ENCODE assay signal across 18 mouse cellular contexts in the genomic region with DNA sequence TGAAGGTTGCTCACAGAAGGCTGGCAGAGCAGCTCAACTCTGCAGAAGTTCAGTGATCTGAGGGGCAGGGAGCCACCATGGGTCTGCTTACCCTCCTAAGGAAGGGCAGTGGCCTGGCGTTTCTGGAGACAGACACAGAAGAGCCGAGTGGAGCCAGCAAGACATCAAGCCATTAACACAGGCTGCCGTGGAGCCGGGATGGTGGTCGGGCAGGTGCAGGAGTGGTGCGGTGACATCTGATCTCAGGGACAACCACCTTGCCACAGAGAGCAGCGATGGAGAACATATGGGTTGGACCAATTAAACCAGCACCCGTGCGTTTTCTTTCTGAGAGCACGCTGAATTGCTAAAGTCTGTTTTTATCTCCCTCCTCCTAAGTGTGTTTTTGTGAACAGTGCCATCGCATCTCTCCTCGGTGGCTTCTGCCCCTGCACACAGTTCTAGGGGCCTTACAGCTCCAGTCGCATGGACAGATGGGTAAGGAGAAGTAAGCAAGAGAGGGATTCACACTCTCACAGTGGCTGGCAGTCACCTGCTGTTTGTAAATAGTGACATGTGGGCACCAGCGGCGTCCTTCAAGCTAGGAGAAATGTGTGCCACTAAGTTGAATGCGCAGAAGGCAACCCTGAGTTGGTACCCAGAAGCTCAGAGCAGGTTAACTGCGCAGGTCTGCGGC.
DNase-seq lines count a peak whose midpoint lies in the region; ATAC-seq and TF ChIP-seq lines count a peak whose summit lies in the region.
"Had no signal": no experiment of that assay in that cellular context is flagged by ENCODE, and none has a peak within 500 bp of the region (broad histone marks: within the 10 kb centered on the region; RNA-seq: fewer than 3 reads in every experiment).

No protein-coding gene starts in this region.

- H3K4me3 ChIP-seq in limb, embryonic 11.5 days (ENCODE audit: low read depth, low read length) = no peak overlapping the region
- no peak overlapping the region for H3K4me3 ChIP-seq in limb, embryonic 10.5 days
- H3K4me3 ChIP-seq in forebrain, embryonic 16.5 days (replicated peaks; ENCODE audit: low read length) = no peak overlapping the region
- no peak overlapping the region for H3K4me3 ChIP-seq in midbrain, embryonic 13.5 days (replicated peaks)
- no peak overlapping the region for H3K4me3 ChIP-seq in heart, adult 2 months
- H3K4me3 ChIP-seq: erythroblast, embryonic 14.5 days; gastrocnemius, adult 2 months; intestine, embryonic 15.5 days; lung, embryonic 15.5 days; megakaryocyte, embryonic 14.5 days had no signal

- H3K27me3 ChIP-seq in limb, embryonic 11.5 days (ENCODE audit: control insufficient read depth, insufficient read depth, low read length) = no peaks in the 10 kb centered on the region
- peaks cover 40% of the 10 kb centered on the region for H3K27me3 ChIP-seq in limb, embryonic 10.5 days (ENCODE audit: low read depth, poor library complexity, severe bottlenecking)
- peaks cover 15% of the 10 kb centered on the region for H3K27me3 ChIP-seq in forebrain, embryonic 16.5 days (replicated peaks; ENCODE audit: control insufficient read depth, insufficient read depth, low read length)
- peaks cover 61% of the 10 kb centered on the region for H3K27me3 ChIP-seq in midbrain, embryonic 13.5 days
- H3K27me3 ChIP-seq in heart, adult 2 months (ENCODE audit: control insufficient read depth, insufficient read depth, low read length) = no peaks in the 10 kb centered on the region
- H3K27me3 ChIP-seq: lung, embryonic 15.5 days; megakaryocyte, embryonic 14.5 days had no signal

- no peak overlapping the region for H3K4me2 ChIP-seq in limb, embryonic 11.5 days (ENCODE audit: low read depth, severe bottlenecking)
- no peak overlapping the region for H3K4me2 ChIP-seq in forebrain, embryonic 16.5 days (ENCODE audit: low read length)
- H3K4me2 ChIP-seq in midbrain, embryonic 13.5 days (replicated peaks) = peak overlapping the region; percentile 31
- H3K4me2 ChIP-seq: intestine, embryonic 15.5 days; lung, embryonic 15.5 days had no signal

- DNase-seq in limb, embryonic 11.5 days (ENCODE audit: low spot score) = peak; percentile 27
- DNase-seq in limb, embryonic 10.5 days (ENCODE audit: low spot score) = no peak
- DNase-seq in brain, embryonic 14.5 days (ENCODE audit: low read depth) = peak; percentile 57
- no peak for DNase-seq in gastrocnemius, postnatal 10 days
- no peak for DNase-seq in heart, adult 2 months
- DNase-seq in kidney, adult 9 months = no peak
- DNase-seq: adrenal gland, postnatal 14 days; B cell, adult 2 months; cerebellum, adult 9-11 months; gastrocnemius, adult 2 months; heart, postnatal 10 days had no signal

- H3K79me2 ChIP-seq in heart, adult 2 months (replicated peaks; ENCODE audit: control insufficient read depth, insufficient read depth, low read length) = no peaks in the 10 kb centered on the region

- intact Hi-C loops in heart, adult 2 months (cut with DNase I) = no loop called here

- ATAC-seq in limb, embryonic 11.5 days (ENCODE audit: insufficient number of reproducible peaks, low FRiP score, low TSS enrichment, low read depth) = no peak
- ATAC-seq in forebrain, embryonic 16.5 days = 0 out of 2 replicates have a peak, but pooled peaks have one; percentile 33
- peak; percentile 22 for ATAC-seq in midbrain, embryonic 13.5 days

- no peak for TF ChIP-seq EP300 in heart, adult 2 months (IDR thresholded peaks at IDR 0.05; ENCODE audit: insufficient read depth, low read depth, low read length)

- no peak overlapping the region for H3K27ac ChIP-seq in limb, embryonic 11.5 days (replicated peaks; ENCODE audit: low read depth, low read length)
- H3K27ac ChIP-seq in limb, embryonic 10.5 days = no peak overlapping the region
- no peak overlapping the region for H3K27ac ChIP-seq in forebrain, embryonic 16.5 days (ENCODE audit: low read length)
- peak overlapping the region; percentile 41 for H3K27ac ChIP-seq in midbrain, embryonic 13.5 days
- H3K27ac ChIP-seq in heart, adult 2 months = no peak overlapping the region
- H3K27ac ChIP-seq: gastrocnemius, adult 2 months; intestine, embryonic 15.5 days; kidney, postnatal 0 days; lung, embryonic 15.5 days had no signal

- TF ChIP-seq CTCF in brain, embryonic 14.5 days (IDR thresholded peaks at IDR 0.05; ENCODE audit: borderline replicate concordance, extremely low read depth, insufficient read depth, insufficient read length) = no peak
- TF ChIP-seq CTCF in heart, adult 2 months (IDR thresholded peaks at IDR 0.05) = no peak

- no peak overlapping the region for H3K9ac ChIP-seq in limb, embryonic 11.5 days (ENCODE audit: low read length)
- H3K9ac ChIP-seq in forebrain, embryonic 16.5 days (replicated peaks; ENCODE audit: low read depth, low read length) = no peak overlapping the region
- H3K9ac ChIP-seq in midbrain, embryonic 13.5 days (replicated peaks) = no peak overlapping the region
- no peak overlapping the region for H3K9ac ChIP-seq in heart, adult 2 months (ENCODE audit: low read depth, low read length)
- H3K9ac ChIP-seq: intestine, embryonic 15.5 days; lung, embryonic 15.5 days had no signal

- no peak for TF ChIP-seq POLR2A in brain, embryonic 14.5 days (IDR thresholded peaks at IDR 0.05; ENCODE audit: borderline replicate concordance, extremely low read depth, insufficient read depth, insufficient read length, poor library complexity, severe bottlenecking)
- no peak for TF ChIP-seq POLR2A in heart, adult 2 months (IDR thresholded peaks at IDR 0.05; ENCODE audit: insufficient read depth, low read depth, low read length)

- WGBS in limb, embryonic 11.5 days = 50% methylated on average over 18 of the region's 18 CpGs
- WGBS in limb, embryonic 10.5 days = 58% methylated on average over 18 of the region's 18 CpGs
- WGBS in forebrain, embryonic 16.5 days = 37% methylated on average over 18 of the region's 18 CpGs
- WGBS in midbrain, embryonic 13.5 days = 27% methylated on average over 18 of the region's 18 CpGs
- 78% methylated on average over 18 of the region's 18 CpGs for WGBS in heart, adult 2 months

- H3K9me3 ChIP-seq in limb, embryonic 11.5 days (ENCODE audit: control insufficient read depth, low read length) = no peaks in the 10 kb centered on the region
- no peaks in the 10 kb centered on the region for H3K9me3 ChIP-seq in limb, embryonic 10.5 days (replicated peaks)
- H3K9me3 ChIP-seq in forebrain, embryonic 16.5 days (ENCODE audit: control insufficient read depth, low read length) = no peaks in the 10 kb centered on the region
- H3K9me3 ChIP-seq in midbrain, embryonic 13.5 days = no peaks in the 10 kb centered on the region
- H3K9me3 ChIP-seq: intestine, embryonic 15.5 days; lung, embryonic 15.5 days had no signal

- H3K36me3 ChIP-seq in limb, embryonic 11.5 days (ENCODE audit: control insufficient read depth, insufficient read depth, low read length) = no peaks in the 10 kb centered on the region
- H3K36me3 ChIP-seq in limb, embryonic 10.5 days = no peaks in the 10 kb centered on the region
- no peaks in the 10 kb centered on the region for H3K36me3 ChIP-seq in forebrain, embryonic 16.5 days (ENCODE audit: control insufficient read depth, insufficient read depth)
- H3K36me3 ChIP-seq in midbrain, embryonic 13.5 days = no peaks in the 10 kb centered on the region
- no peaks in the 10 kb centered on the region for H3K36me3 ChIP-seq in heart, adult 2 months (ENCODE audit: control insufficient read depth, insufficient read depth, low read length)
- H3K36me3 ChIP-seq: intestine, embryonic 15.5 days; lung, embryonic 15.5 days had no signal

- H3K4me1 ChIP-seq in limb, embryonic 11.5 days (ENCODE audit: control insufficient read depth, insufficient read depth, low read length) = no peaks in the 10 kb centered on the region
- peaks cover 23% of the 10 kb centered on the region for H3K4me1 ChIP-seq in limb, embryonic 10.5 days
- H3K4me1 ChIP-seq in forebrain, embryonic 16.5 days (replicated peaks; ENCODE audit: control insufficient read depth, insufficient read depth, low read length) = peaks cover 14% of the 10 kb centered on the region
- peaks cover 33% of the 10 kb centered on the region for H3K4me1 ChIP-seq in midbrain, embryonic 13.5 days (replicated peaks)
- no peaks in the 10 kb centered on the region for H3K4me1 ChIP-seq in heart, adult 2 months (ENCODE audit: control insufficient read depth, insufficient read depth, low read length)
- H3K4me1 ChIP-seq: intestine, embryonic 15.5 days; lung, embryonic 15.5 days; megakaryocyte, embryonic 14.5 days had no signal

Comparison
In these comparisons a context has a peak if more than half of its experiments do, and no peak if none do; other contexts are left out.
1. DNase-seq: peak in limb, embryonic 11.5 days (single experiment) and brain, embryonic 14.5 days (single experiment); none in limb, embryonic 10.5 days (single experiment), gastrocnemius, postnatal 10 days (single experiment), heart, adult 2 months (0 of 2) and kidney, adult 9 months (single experiment).